Mouse (Mus musculus) hindbrain, postnatal 0 days (tissue): ENCODE measurements around the gene Fkbp14. TPM values are rescaled to one million over a fixed set of nuclear protein-coding genes. Genes with fewer than 3 reads are reported as not detected.

Source experiments
- ATAC-seq: fragments of 200-750 bp; cut with Nextera tagmentation; 2 replicates; pipeline ENCODE4 v1.8.0; 2017; ENCODE audit warnings: mild to moderate bottlenecking, moderate TSS enrichment, moderate library complexity
- DNase-seq: peaks from one replicate; pipeline ENCODE4 v3.0.0-alpha.2; 2015; ENCODE audit warnings: low spot score
- H3K27ac ChIP-seq: fragments of 300-500 bp; sonication (generic); 2 replicates; pipeline ENCODE4 v1.5.1; 2014; ENCODE audit warnings: mild to moderate bottlenecking
- H3K27me3 ChIP-seq: fragments of 300-500 bp; sonication (generic); 2 replicates; pipeline ENCODE4 v1.6.1; 2014; ENCODE audit warnings: low read length, mixed read lengths; ENCODE audit not compliant: insufficient read depth
- H3K36me3 ChIP-seq: fragments of 300-500 bp; sonication (generic); 2 replicates; pipeline ENCODE4 v1.6.1; 2014; ENCODE audit warnings: low read length, mixed read lengths; ENCODE audit not compliant: insufficient read depth
- H3K4me1 ChIP-seq: fragments of 300-500 bp; sonication (generic); 2 replicates; pipeline ENCODE4 v1.6.1; 2014; ENCODE audit warnings: antibody characterized with exemption, low read length, mixed read lengths; ENCODE audit not compliant: insufficient read depth
- H3K4me2 ChIP-seq: fragments of 300-500 bp; sonication (generic); 2 replicates; pipeline ENCODE4 v1.6.1; 2014; ENCODE audit warnings: low read depth, mild to moderate bottlenecking, low read length, moderate library complexity, mixed read lengths
- H3K4me3 ChIP-seq: fragments of 300-500 bp; sonication (generic); 2 replicates; pipeline ENCODE4 v1.5.1; 2014; ENCODE audit warnings: low read length
- H3K9ac ChIP-seq: fragments of 300-500 bp; sonication (generic); replicated peaks from 2 replicates; pipeline ENCODE4 v1.6.1; 2014; ENCODE audit warnings: mild to moderate bottlenecking, low read length, moderate library complexity, mixed read lengths
- H3K9me3 ChIP-seq: fragments of 300-500 bp; sonication (generic); 2 replicates; pipeline ENCODE4 v1.6.1; 2016; ENCODE audit warnings: low read length, mixed read lengths
- CTCF ChIP-seq: IDR thresholded peaks from 2 replicates; pipeline ENCODE4 v1.5.1; 2016; ENCODE audit warnings: antibody characterized with exemption, control low read depth, low read depth
- WGBS: fragments of 180-500 bp; shearing (Covaris S2); extraction: QIAGEN DNeasy Blood & Tissue Kit; methylation state at CpG from one replicate; pipeline ENCODE4 v1.1.7; 2014; 5-methylcytosine and 5-hydroxymethylcytosine counted together
- polyA plus RNA-seq: library from polyadenylated mRNA; unstranded; fragments of >200 nt; fragmentation: Nextera tagmentation; extraction: Ambion mirVana; gene quantifications from 2 replicates; pipeline ENCODE4 v1.2.1, GENCODE M21; 2015
- total RNA-seq: library from RNA; depleted of rRNA; stranded (reverse); fragments of >200 nt; gene quantifications from 2 replicates; pipeline ENCODE4 v1.2.3, GENCODE M21; 2014

Fkbp14 gene
- total and polyA plus RNA-seq, 2 experiments from 2014 or later = 5.7 to 6.9 TPM

DNA sequence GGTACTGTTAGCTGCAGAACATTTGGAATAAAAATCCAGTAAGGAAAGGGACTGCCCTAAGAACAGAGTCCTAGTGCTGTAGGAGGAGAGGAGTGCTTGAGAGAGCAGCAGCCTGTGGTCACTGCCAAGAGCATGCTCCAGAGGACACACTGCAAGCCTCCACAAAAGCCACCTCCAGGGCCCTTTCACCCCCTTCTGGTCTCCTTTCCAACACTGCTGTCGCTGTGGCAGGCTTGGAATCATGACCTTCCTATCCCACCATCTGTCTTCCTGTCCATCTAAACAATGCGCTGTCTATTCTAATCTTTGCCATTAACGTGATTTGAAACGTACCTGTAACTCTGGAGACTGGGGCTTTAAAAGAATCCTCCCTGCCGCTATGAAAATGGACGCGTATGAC lies 38.6 kb downstream of the Fkbp14 start:
- TF ChIP-seq CTCF = no peak
- no peak for ATAC-seq
- H3K4me2 ChIP-seq = no peak overlapping the region
- H3K4me1 ChIP-seq = peaks cover 28% of the 10 kb centered on the region
- DNase-seq = peak; percentile 44
- no peaks in the 10 kb centered on the region for H3K9me3 ChIP-seq
- WGBS = 36% methylated on average over 7 of the region's 7 CpGs
- H3K9ac ChIP-seq = no peak overlapping the region
- H3K36me3 ChIP-seq = no peaks in the 10 kb centered on the region
- H3K27me3 ChIP-seq = no peaks in the 10 kb centered on the region
- no peak overlapping the region for H3K4me3 ChIP-seq
- H3K27ac ChIP-seq = no peak overlapping the region

DNA sequence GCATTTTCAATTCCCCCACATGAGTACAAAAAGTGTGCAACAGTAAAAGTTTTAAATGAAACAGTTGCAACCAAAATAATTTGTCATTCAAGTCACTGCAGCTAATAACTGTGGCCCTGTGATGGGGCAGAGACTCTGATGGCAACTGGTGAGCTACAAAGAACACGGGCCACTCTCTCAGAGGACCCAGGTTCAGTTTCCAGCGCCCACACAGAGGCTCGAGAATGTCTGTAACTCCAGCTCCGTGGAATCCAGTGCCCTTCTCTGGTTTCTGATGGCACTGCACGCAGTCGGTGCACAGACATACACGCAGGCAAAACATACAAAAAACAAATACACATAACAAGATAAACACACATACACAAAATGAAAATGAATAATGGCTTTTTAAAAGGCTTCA lies 39.4 kb downstream of the Fkbp14 start:
- TF ChIP-seq CTCF = no peak
- Histone ChIP-seq H3K27me3 (no peaks in the 10 kb centered on the region), H3K36me3 (no peaks in the 10 kb centered on the region), H3K4me1 (peaks cover 31% of the 10 kb centered on the region), H3K9ac (no peak overlapping the region), H3K9me3 (no peaks in the 10 kb centered on the region), H3K27ac (no peak overlapping the region), H3K4me2 (no peak overlapping the region), H3K4me3 (no peak overlapping the region)
- DNase-seq = no peak
- no peak for ATAC-seq
- WGBS = 92% methylated on average over 7 of the region's 7 CpGs

DNA sequence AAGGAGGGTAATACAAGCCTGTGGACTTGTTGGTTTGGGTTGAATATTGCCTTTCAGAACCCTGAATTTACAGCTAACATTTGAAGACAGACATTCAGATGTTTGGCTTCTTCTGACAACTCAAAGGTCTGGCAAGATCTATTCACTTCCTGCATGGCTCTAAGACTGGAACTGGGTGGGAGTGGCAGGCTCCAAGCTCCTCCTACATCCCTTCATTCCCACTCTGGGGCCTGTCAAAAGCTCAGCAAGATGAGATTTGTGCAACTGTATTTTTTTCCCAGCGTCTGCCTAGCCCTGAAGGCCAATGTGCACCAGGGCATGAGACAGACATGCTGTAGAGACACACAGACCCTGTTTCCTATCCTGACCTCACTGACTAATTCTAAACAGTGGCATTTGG lies 41.3 kb downstream of the Fkbp14 start:
- H3K9me3 ChIP-seq = no peaks in the 10 kb centered on the region
- TF ChIP-seq CTCF = no peak
- H3K4me2 ChIP-seq = no peak overlapping the region
- H3K27me3 ChIP-seq = no peaks in the 10 kb centered on the region
- H3K27ac ChIP-seq = no peak overlapping the region
- H3K9ac ChIP-seq = no peak overlapping the region
- H3K4me3 ChIP-seq = no peak overlapping the region
- 41% methylated on average over 1 of the region's 1 CpGs for WGBS
- H3K4me1 ChIP-seq = peaks cover 32% of the 10 kb centered on the region
- H3K36me3 ChIP-seq = no peaks in the 10 kb centered on the region
- DNase-seq = no peak
- no peak for ATAC-seq

DNA sequence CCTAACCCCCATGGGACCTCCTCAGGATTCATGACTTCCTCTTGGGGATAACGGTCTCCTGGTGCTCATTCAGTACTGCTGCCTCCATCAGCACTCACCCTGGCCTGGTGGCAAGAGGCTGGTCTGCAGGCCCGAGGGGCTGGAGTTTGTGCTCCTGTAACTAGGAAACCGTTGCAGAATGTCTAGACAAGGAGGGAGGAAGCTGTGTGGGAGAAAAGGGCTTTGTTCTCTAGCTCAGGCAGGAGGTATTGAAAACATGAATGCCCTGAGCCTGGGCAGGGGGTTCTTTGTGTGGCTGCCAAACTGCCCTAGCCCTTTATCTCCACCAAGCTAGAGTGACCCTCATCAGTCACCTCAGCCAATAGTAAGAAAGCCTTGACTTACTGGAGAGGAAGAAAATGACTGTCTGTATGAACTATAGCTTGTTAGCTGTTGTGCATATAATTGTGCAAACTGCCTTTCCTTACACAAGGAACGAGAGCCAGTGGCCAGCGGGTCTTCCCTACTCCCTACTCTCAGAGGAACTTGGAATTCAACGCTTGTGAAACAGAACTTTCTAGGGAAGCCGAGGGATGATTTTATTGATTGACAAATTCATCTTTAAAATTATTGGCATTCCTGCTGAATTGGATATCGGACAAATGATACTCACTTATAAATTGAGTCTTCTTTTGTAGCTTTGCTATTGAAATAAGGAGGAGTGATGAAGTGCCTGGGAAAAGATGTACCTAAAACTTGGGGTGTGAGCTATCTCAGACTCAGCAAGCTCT lies 42.6 kb downstream of the Fkbp14 start:
- WGBS = 13% methylated on average over 8 of the region's 8 CpGs
- peak; percentile 22; the same call in 1 of the 2 replicates for TF ChIP-seq CTCF
- Histone ChIP-seq H3K36me3 (no peaks in the 10 kb centered on the region), H3K4me1 (peaks cover 32% of the 10 kb centered on the region), H3K9me3 (no peaks in the 10 kb centered on the region), H3K27ac (peak overlapping the region; percentile 52), H3K4me3 (no peak overlapping the region), H3K4me2 (0 out of 2 replicates have a peak overlapping the region, but pooled peaks have one; percentile 13), H3K27me3 (no peaks in the 10 kb centered on the region), H3K9ac (no peak overlapping the region)
- ATAC-seq (peak; percentile 90), DNase-seq (peak; percentile 82)

DNA sequence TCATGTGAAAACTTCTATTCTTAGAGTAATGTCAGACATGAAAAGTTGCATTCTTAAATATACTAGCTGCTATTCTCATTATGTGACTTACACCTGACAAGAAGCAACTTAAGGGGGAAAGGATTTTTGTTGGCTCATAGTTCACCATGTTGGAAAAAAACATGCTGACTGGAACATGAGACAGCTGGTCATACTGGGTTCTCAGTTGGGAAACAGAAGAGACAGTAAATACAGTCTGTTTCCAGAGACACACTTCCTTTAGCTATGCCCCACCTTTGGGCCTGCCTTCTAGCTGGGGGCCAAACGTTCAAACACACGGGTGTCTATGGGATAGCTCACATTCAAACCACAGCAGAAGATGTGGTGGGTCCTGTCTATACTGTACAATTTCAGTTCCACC lies 43.5 kb downstream of the Fkbp14 start:
- Histone ChIP-seq H3K27ac (peak overlapping the region; percentile 52), H3K4me2 (no peak overlapping the region), H3K36me3 (no peaks in the 10 kb centered on the region), H3K9ac (no peak overlapping the region), H3K27me3 (no peaks in the 10 kb centered on the region), H3K9me3 (no peaks in the 10 kb centered on the region), H3K4me3 (no peak overlapping the region), H3K4me1 (peaks cover 32% of the 10 kb centered on the region)
- TF ChIP-seq CTCF = no peak
- no peak for DNase-seq
- 37% methylated on average over 2 of the region's 2 CpGs for WGBS
- no peak for ATAC-seq

DNA sequence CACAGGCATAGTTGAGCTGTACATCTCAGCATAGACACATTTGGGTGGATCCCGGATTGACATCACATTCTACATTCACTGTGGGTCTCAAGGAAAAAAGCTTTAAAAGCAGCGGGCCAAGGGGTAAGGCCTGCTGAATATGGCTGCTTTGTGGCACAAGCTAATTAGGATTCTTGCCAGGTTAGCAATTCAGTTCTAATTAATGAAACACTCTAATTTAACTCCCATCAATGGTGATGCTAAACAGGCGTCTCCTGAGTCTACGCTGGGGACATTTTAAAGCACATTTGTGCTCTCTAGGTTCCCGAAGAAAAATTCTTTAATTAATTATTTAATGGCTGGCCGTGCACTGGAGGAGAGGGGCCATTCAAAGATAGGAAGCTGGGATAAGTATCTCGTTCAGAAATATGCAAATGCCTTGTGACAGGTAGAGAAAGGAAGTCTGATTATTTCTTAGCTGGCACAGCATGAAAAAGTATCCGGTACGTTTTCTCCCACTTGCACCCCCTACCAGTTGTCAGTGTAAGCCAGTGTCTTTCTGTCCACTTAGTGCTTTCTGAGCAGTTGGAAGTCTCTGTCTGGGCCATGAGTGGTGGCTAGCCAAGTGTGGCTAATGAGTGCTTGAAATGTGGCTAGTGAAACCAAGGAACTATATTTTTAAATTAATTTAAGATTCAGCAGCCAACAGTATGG lies 44.2 kb downstream of the Fkbp14 start:
- Histone ChIP-seq H3K27me3 (no peaks in the 10 kb centered on the region), H3K27ac (peak overlapping the region; percentile 54), H3K4me3 (no peak overlapping the region), H3K4me2 (peak overlapping the region; percentile 2; the same call in 1 of the 2 replicates), H3K36me3 (no peaks in the 10 kb centered on the region), H3K9me3 (no peaks in the 10 kb centered on the region), H3K4me1 (peaks cover 32% of the 10 kb centered on the region), H3K9ac (no peak overlapping the region)
- no peak for TF ChIP-seq CTCF
- WGBS = 10% methylated on average over 9 of the region's 9 CpGs
- DNase-seq (peak; percentile 77), ATAC-seq (peak; percentile 56)

DNA sequence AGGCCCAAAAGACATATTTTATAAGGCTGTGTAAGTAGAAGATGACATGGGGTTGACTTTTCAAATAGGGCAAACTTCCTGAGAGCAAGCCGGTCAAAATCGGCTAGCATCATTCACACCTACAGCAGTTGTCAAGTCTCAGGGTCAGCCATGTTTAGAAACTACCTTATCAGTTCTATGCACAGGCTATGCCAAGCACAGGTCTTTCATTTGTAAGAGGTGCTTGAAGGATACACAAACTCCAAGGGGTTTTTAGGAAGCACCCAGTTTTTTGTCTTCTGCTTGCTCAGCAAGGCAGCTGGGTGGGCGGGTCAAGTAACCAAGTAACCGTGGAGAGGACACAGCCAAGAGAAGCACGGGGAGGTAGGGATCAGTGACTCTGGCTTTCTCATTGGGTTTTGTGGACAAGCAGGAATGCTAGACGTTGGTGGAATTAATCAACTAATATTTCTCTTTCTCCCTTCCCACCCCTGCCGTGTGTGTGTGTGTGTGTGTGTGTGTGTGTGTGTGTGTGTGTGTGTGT lies 46.2 kb downstream of the Fkbp14 start:
- peak; percentile 45 for DNase-seq
- no peak for TF ChIP-seq CTCF
- Histone ChIP-seq H3K27me3 (no peaks in the 10 kb centered on the region), H3K36me3 (no peaks in the 10 kb centered on the region), H3K27ac (no peak overlapping the region), H3K4me3 (no peak overlapping the region), H3K4me1 (peaks cover 30% of the 10 kb centered on the region), H3K9me3 (no peaks in the 10 kb centered on the region), H3K4me2 (no peak overlapping the region), H3K9ac (no peak overlapping the region)
- 51% methylated on average over 6 of the region's 7 CpGs for WGBS
- ATAC-seq = no peak
